Mouse (Mus musculus) forebrain, embryonic 11.5 days (tissue): ENCODE results near the gene Fgfr1op. TPM values are rescaled to one million over a fixed set of nuclear protein-coding genes. Genes with fewer than 3 reads are reported as not detected.
A peak's percentile ranks its signal among the peaks of the same experiment; 100 is the strongest.
"Not testable (repeated sequence)": the region's sequence is repeated elsewhere in the genome, so short reads cannot be mapped to it uniquely, and the experiment has no call there.

ENCODE experiments used
- ATAC-seq: fragments of 200-750 bp; cut with Nextera tagmentation; replicated peaks from 2 replicates; pipeline ENCODE4 v1.8.0; 2017; ENCODE audit warnings: moderate TSS enrichment; ENCODE audit not compliant: low FRiP score
- DNase-seq: peaks from one replicate; pipeline ENCODE4 v3.0.0-alpha.2; 2017; ENCODE audit warnings: low spot score
- H3K27ac ChIP-seq: fragments of 300-500 bp; sonication (generic); 2 replicates; pipeline ENCODE4 v1.5.1; 2014; ENCODE audit warnings: low read depth, low read length
- H3K27me3 ChIP-seq: fragments of 300-500 bp; sonication (generic); 2 replicates; pipeline ENCODE4 v1.6.1; 2014; ENCODE audit warnings: mild to moderate bottlenecking, low read length, mixed read lengths; ENCODE audit not compliant: control insufficient read depth, insufficient read depth
- H3K36me3 ChIP-seq: fragments of 300-500 bp; sonication (generic); 2 replicates; pipeline ENCODE4 v1.6.1; 2014; ENCODE audit warnings: mild to moderate bottlenecking, low read length, moderate library complexity, mixed read lengths; ENCODE audit not compliant: control insufficient read depth, insufficient read depth
- H3K4me1 ChIP-seq: fragments of 300-500 bp; sonication (generic); replicated peaks from 2 replicates; pipeline ENCODE4 v1.6.1; 2014; ENCODE audit warnings: low read length, mixed read lengths; ENCODE audit not compliant: control insufficient read depth, insufficient read depth
- H3K4me2 ChIP-seq: fragments of 300-500 bp; sonication (generic); 2 replicates; pipeline ENCODE4 v1.6.1; 2014; ENCODE audit warnings: low read depth, mild to moderate bottlenecking, low read length, moderate library complexity, mixed read lengths; ENCODE audit not compliant: severe bottlenecking
- H3K4me3 ChIP-seq: fragments of 300-500 bp; sonication (generic); 2 replicates; pipeline ENCODE4 v1.5.1; 2014; ENCODE audit warnings: low read depth, low read length
- H3K9ac ChIP-seq: fragments of 300-500 bp; sonication (generic); 2 replicates; pipeline ENCODE4 v1.6.1; 2014; ENCODE audit warnings: low read length
- H3K9me3 ChIP-seq: fragments of 300-500 bp; sonication (generic); 2 replicates; pipeline ENCODE4 v1.6.1; 2016; ENCODE audit warnings: low read length, mixed read lengths; ENCODE audit not compliant: control insufficient read depth
- WGBS: fragments of 180-500 bp; shearing (Covaris S2); extraction: QIAGEN DNeasy Blood & Tissue Kit; methylation state at CpG from one replicate; pipeline ENCODE4 v1.1.7; 2014; 5-methylcytosine and 5-hydroxymethylcytosine counted together
- polyA plus RNA-seq: library from polyadenylated mRNA; unstranded; fragments of >200 nt; fragmentation: Nextera tagmentation; extraction: Ambion mirVana; gene quantifications from 2 replicates; pipeline ENCODE4 v1.2.1, GENCODE M21; 2014

Gene Fgfr1op
- polyA plus RNA-seq, 1 experiment from 2014 or later, result 55.5 TPM

DNA sequence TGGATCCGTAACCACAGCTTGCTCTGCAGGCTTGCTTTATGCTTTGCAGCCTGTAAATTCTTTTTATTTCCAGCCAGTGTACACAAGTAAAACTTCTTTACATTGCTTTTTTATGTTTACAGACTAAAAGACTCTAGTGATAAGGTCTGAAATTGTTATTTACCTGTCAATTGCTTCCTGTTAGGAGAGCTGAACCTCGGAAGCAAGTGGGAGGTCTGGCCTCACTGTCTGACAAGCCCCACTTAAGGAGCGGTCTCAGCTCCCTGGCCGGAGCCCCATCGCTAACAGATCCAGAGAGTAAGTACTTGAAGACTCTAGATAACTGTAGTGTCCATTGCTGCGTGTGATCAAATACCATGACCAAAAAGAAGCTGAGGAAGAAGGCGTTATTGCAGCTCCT is 18.9 kb downstream of the Fgfr1op start:
- Histone ChIP-seq H3K27ac (no peak overlapping the region), H3K4me3 (no peak overlapping the region), H3K9me3 (no peaks in the 10 kb centered on the region), H3K4me2 (no peak overlapping the region), H3K36me3 (peaks cover 2% of the 10 kb centered on the region; the same call in 1 of the 2 replicates), H3K9ac (no peak overlapping the region), H3K4me1 (no peaks in the 10 kb centered on the region), H3K27me3 (no peaks in the 10 kb centered on the region)
- WGBS, result 95% methylated on average over 7 of the region's 7 CpGs
- ATAC-seq (no peak), DNase-seq (no peak)

DNA sequence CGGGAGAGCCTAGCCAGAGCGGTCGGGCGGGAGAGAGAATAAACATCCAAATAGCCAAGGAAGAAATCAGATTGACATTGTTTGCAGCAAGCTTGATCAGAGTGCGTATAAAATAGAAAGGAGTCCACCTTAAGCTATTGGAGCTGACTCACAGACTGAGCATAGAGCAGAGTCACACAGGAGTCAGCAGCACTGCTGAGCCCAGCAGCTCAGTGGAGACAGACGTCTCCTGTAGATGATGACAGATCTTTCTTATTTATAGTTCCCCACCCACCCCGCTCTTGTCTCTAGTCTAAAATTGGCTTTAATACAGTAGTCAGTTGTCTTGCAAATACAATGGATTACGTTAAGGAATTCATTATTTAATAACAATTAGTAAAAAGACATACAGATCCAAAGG is 28.4 kb downstream of the Fgfr1op start:
- DNase-seq (no peak), ATAC-seq (no peak)
- H3K27me3 ChIP-seq, result no peaks in the 10 kb centered on the region
- no peak overlapping the region for H3K9ac ChIP-seq
- no peak overlapping the region for H3K4me3 ChIP-seq
- H3K36me3 ChIP-seq, result peaks cover 3% of the 10 kb centered on the region; the same call in 1 of the 2 replicates
- H3K4me2 ChIP-seq, result no peak overlapping the region
- no peak overlapping the region for H3K27ac ChIP-seq
- no peaks in the 10 kb centered on the region for H3K9me3 ChIP-seq
- no peaks in the 10 kb centered on the region for H3K4me1 ChIP-seq
- WGBS, result 91% methylated on average over 8 of the region's 8 CpGs

DNA sequence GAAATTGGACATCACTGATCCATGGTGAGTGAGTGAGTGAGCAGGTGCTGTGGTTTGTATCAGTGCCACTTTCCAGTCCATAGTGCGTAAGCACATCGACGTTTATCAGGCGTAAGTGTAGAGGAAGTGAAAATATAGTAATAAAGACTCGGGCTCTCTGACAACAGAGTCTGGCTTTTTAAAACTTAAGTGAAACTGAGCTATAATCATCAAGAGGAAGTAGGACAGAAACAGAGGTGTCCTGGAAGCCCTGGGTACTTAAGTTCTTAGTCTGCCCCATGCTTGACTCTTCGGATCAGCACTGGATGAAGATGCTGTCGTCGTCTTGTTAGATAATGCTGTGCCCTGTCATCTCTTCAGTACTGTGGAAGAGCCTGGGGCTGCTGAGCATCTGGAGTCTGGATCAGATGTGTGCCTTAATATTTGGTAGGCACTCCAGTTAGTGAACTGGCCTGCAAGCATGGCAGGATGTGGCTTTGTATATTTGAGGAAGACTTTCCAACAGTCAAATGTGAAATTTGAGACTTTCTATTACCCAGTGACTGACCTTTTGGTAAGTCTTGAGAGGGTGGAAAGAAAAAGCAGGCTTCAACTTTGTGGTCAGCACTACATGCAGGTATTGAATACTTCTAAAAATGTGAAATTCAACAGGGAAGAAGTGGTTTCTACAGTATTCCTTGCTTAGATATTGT is 30.5 kb downstream of the Fgfr1op start:
- no peak overlapping the region for H3K4me2 ChIP-seq
- 93% methylated on average over 8 of the region's 8 CpGs for WGBS
- ATAC-seq, result no peak
- H3K36me3 ChIP-seq, result peaks cover 3% of the 10 kb centered on the region; the same call in 1 of the 2 replicates
- H3K4me3 ChIP-seq, result no peak overlapping the region
- no peaks in the 10 kb centered on the region for H3K9me3 ChIP-seq
- no peak overlapping the region for H3K27ac ChIP-seq
- no peaks in the 10 kb centered on the region for H3K4me1 ChIP-seq
- no peak for DNase-seq
- H3K9ac ChIP-seq, result no peak overlapping the region
- H3K27me3 ChIP-seq, result no peaks in the 10 kb centered on the region

DNA sequence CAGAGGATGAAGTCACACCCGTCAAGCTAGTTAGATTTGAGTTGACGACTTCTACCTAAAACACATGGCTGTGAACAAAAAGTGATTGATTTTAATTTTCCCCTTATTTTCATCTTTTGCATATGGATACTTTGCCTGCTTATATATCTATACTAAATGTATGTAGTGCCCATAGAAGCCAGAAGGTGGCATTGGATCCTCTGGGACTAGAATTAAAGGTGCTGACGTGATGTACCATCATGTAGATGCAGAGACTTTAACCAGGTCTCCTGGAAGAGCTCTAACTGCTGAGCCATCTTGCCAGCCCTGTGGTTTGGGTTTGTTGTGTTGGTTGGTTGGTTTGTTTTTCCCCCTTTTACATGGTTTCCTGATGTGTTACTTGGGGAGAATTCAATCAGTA is 32.4 kb downstream of the Fgfr1op start:
- ATAC-seq (no peak), DNase-seq (no peak)
- Histone ChIP-seq H3K4me1 (no peaks in the 10 kb centered on the region), H3K27me3 (no peaks in the 10 kb centered on the region), H3K4me3 (no peak overlapping the region), H3K36me3 (peaks cover 3% of the 10 kb centered on the region; the same call in 1 of the 2 replicates), H3K9me3 (no peaks in the 10 kb centered on the region), H3K9ac (no peak overlapping the region), H3K27ac (no peak overlapping the region), H3K4me2 (no peak overlapping the region)
- WGBS, result 74% methylated on average over 3 of the region's 3 CpGs

DNA sequence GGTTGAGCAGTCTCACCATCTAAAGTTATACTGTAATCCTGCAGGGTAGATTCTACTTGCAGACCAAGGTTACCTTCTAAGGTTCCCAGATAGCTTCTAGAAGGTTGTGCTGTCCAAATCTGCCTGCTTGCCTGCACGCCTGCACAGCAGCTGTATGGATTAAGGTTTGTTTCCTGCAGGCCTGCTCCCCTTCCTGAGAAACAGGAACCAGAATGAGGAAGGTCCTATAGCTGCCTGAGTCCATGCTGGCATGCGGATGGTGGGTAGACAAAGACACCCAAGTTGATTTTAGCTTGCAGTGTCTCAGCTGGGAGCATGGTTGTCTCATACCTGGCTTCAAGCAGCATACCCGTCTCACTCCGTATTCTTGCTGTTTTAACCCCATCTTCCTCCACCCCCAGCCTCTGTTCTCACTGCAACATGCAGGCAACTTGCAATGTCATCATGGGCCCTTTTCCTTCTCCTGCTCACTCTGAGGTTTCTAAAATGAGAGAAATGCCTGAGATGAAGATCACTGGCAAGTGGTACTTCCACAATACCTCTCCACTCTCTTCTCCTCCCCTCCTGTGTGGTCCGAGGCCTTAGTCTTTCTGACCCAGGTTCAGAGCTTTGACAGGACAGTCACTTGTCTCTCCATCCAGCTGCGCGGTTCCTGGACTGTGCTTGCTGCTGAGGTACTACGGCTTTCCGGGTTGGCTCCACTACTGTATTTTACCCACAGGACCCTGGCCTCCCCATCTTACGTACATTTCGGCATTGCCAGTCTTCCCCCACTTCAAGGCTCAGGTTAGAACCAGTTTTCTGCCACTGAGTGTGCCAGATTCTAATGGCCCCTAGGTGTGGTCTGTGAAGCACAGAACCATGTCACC is 34.0 kb downstream of the Fgfr1op start:
- Histone ChIP-seq H3K27me3 (no peaks in the 10 kb centered on the region), H3K4me1 (no peaks in the 10 kb centered on the region), H3K4me3 (no peak overlapping the region), H3K4me2 (no peak overlapping the region), H3K9me3 (no peaks in the 10 kb centered on the region), H3K36me3 (peaks cover 3% of the 10 kb centered on the region; the same call in 1 of the 2 replicates), H3K27ac (no peak overlapping the region), H3K9ac (no peak overlapping the region)
- ATAC-seq (no peak), DNase-seq (no peak)
- 89% methylated on average over 11 of the region's 11 CpGs for WGBS

DNA sequence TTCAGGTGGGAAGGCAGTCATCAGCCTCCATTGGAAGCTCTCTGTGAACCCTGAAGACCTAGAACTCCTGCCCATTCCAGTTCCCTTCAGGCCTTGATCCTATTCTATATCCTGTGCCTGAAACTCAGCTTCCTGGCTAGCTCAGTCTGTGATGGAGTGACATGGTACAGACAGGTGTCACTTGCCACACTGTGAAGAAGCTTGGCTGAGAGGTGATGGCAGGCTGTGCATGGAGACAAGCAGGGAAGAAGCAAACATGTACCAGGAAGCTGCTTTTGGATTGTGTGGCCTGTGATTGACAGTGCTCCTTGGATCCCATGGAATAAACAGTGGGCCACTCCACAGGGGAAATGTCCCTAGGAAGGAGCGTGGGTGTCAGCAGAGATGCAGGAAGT is 34.6 kb downstream of the Fgfr1op start:
- WGBS, result 77% methylated on average over 1 of the region's 1 CpGs
- Histone ChIP-seq H3K4me3 (no peak overlapping the region), H3K4me1 (no peaks in the 10 kb centered on the region), H3K9me3 (no peaks in the 10 kb centered on the region), H3K4me2 (no peak overlapping the region), H3K27ac (no peak overlapping the region), H3K36me3 (peaks cover 3% of the 10 kb centered on the region; the same call in 1 of the 2 replicates), H3K27me3 (no peaks in the 10 kb centered on the region), H3K9ac (no peak overlapping the region)
- ATAC-seq (no peak), DNase-seq (no peak)

DNA sequence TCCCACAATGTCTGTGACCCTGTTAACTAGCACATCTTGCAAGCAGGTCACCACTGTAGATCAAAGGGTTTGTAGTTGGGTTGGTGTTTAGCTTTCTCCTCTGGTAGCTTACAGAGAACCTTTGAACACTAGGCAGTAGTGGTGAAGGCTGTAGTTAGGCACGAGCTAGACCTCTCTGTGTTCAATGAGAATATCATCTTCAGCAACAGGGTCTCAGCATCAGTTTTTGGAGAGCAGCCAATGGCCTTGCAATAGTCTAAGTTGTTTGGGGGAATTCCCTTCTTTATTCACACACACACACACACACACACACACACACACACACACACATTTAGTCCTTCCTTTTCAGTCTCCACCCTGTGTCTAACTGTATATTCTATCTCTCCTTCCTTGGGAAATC is 38.2 kb downstream of the Fgfr1op start:
- H3K4me3 ChIP-seq, result no peak overlapping the region
- H3K27ac ChIP-seq, result no peak overlapping the region
- DNase-seq (no peak), ATAC-seq (no peak)
- no peak overlapping the region for H3K4me2 ChIP-seq
- no peaks in the 10 kb centered on the region for H3K27me3 ChIP-seq
- no peak overlapping the region for H3K9ac ChIP-seq
- no peaks in the 10 kb centered on the region for H3K36me3 ChIP-seq
- H3K9me3 ChIP-seq, result no peaks in the 10 kb centered on the region
- 73% methylated on average over 1 of the region's 1 CpGs for WGBS
- H3K4me1 ChIP-seq, result no peaks in the 10 kb centered on the region

DNA sequence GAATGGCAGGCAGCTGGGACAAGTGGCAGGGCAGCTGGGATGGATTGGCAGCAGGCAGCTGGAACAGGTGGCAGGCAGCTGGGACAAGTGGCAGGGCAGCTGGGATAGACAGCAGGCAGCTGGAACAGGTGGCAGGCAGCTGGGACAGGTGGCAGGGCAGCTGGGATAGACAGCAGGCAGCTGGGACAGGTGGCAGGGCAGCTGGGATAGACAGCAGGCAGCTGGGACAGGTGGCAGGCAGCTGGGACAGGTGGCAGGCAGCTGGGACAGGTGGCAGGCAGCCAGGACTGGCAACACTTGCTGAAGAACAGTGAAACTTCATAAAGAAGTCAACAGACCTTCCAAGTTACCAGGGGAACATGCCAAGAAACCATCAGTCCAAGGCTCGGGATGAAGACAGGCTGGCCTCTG is 39.9 kb downstream of the Fgfr1op start:
- not testable (repeated sequence) for H3K9me3 ChIP-seq, H3K36me3 ChIP-seq, H3K4me3 ChIP-seq, H3K4me1 ChIP-seq, H3K4me2 ChIP-seq, H3K9ac ChIP-seq, H3K27me3 ChIP-seq, ATAC-seq
- whole genome bisulfite sequencing, result 88% methylated on average over 1 of the region's 1 CpGs
- peak; percentile 29 for DNase-seq
- H3K27ac ChIP-seq, result 0 out of 2 replicates have a peak overlapping the region, but pooled peaks have one; percentile 25
